Mouse (Mus musculus): ENCODE measurements around the gene Iqgap3.

Iqgap3 gene

GRCm38 (mm10) chr3:88097666-88098065 lies 15.9 kb downstream of the Iqgap3 start:
- DNase-seq (ENCODE audit: low read depth), result no peak

GRCm38 (mm10) chr3:88100251-88100650 lies 18.5 kb downstream of the Iqgap3 start:
- DNase-seq (ENCODE audit: low read depth), result no peak

GRCm38 (mm10) chr3:88101736-88102135 lies 20.0 kb downstream of the Iqgap3 start:
- no peak for DNase-seq (ENCODE audit: low read depth)

GRCm38 (mm10) chr3:88102196-88102595 lies 20.4 kb downstream of the Iqgap3 start:
- DNase-seq (ENCODE audit: low read depth), result no peak

GRCm38 (mm10) chr3:88102611-88103010 lies 20.8 kb downstream of the Iqgap3 start:
- DNase-seq (ENCODE audit: low read depth), result no peak

GRCm38 (mm10) chr3:88106126-88106525 lies 24.4 kb downstream of the Iqgap3 start:
- DNase-seq (ENCODE audit: low read depth), result no peak

- no peak for DNase-seq (ENCODE audit: low read depth)
Measured at GRCm38 (mm10) chr3:88109126-88109525, 27.4 kb downstream of the Iqgap3 start.

- no peak for DNase-seq (ENCODE audit: low read depth)
Measured at GRCm38 (mm10) chr3:88114396-88114795, 32.6 kb downstream of the Iqgap3 start.

- DNase-seq (ENCODE audit: low read depth), result no peak
Measured at GRCm38 (mm10) chr3:88120117-88120651, 38.4 kb downstream of the Iqgap3 start.

GRCm38 (mm10) chr3:88121164-88122131 lies 39.7 kb downstream of the Iqgap3 start:
- DNase-seq (ENCODE audit: low read depth), result no peak

- DNase-seq (ENCODE audit: low read depth), result no peak
Measured at GRCm38 (mm10) chr3:88125195-88125594, 43.4 kb downstream of the Iqgap3 start.

GRCm38 (mm10) chr3:88126181-88126580 lies 44.4 kb downstream of the Iqgap3 start:
- DNase-seq (ENCODE audit: low read depth), result no peak

GRCm38 (mm10) chr3:88127636-88128035 lies 45.9 kb downstream of the Iqgap3 start:
- no peak for DNase-seq (ENCODE audit: low read depth)

GRCm38 (mm10) chr3:88128056-88128455 lies 46.3 kb downstream of the Iqgap3 start:
- DNase-seq (ENCODE audit: low read depth), result no peak

- DNase-seq (ENCODE audit: low read depth), result no peak
Measured at GRCm38 (mm10) chr3:88129006-88129405, 47.2 kb downstream of the Iqgap3 start.

GRCm38 (mm10) chr3:88131071-88131470 lies 49.3 kb downstream of the Iqgap3 start:
- no peak for DNase-seq (ENCODE audit: low read depth)

GRCm38 (mm10) chr3:88132492-88132891 lies 50.7 kb downstream of the Iqgap3 start:
- no peak for DNase-seq (ENCODE audit: low read depth)

- no peak for DNase-seq (ENCODE audit: low read depth)
Measured at GRCm38 (mm10) chr3:88133187-88133771, 51.5 kb downstream of the Iqgap3 start.

- no peak for DNase-seq (ENCODE audit: low read depth)
Measured at GRCm38 (mm10) chr3:88136346-88136745, 54.6 kb downstream of the Iqgap3 start.

GRCm38 (mm10) chr3:88136945-88137494 lies 55.2 kb downstream of the Iqgap3 start:
- no peak for DNase-seq (ENCODE audit: low read depth)

GRCm38 (mm10) chr3:88137821-88138220 lies 56.0 kb downstream of the Iqgap3 start:
- no peak for DNase-seq (ENCODE audit: low read depth)

GRCm38 (mm10) chr3:88138336-88139242 lies 56.8 kb downstream of the Iqgap3 start:
- peak; percentile 83 for DNase-seq (ENCODE audit: low read depth)
